Mouse (Mus musculus) testis, adult 2 months (tissue): ENCODE results near the gene Gfpt1.

ENCODE experiments used
- CTCF ChIP-seq: fragments of 200-500 bp; IDR thresholded peaks from 2 replicates; pipeline ENCODE4 v1.5.1; 2012; ENCODE audit warnings: low read depth, mild to moderate bottlenecking, inconsistent platforms, low read length, moderate library complexity; ENCODE audit not compliant: control insufficient read depth, insufficient read depth, insufficient replicate concordance
- POLR2A ChIP-seq: fragments of 200-500 bp; IDR thresholded peaks from 2 replicates; pipeline ENCODE4 v1.6.1; 2012; ENCODE audit warnings: low read depth, mild to moderate bottlenecking, inconsistent platforms, low read length, moderate library complexity; ENCODE audit not compliant: control insufficient read depth

DNA sequence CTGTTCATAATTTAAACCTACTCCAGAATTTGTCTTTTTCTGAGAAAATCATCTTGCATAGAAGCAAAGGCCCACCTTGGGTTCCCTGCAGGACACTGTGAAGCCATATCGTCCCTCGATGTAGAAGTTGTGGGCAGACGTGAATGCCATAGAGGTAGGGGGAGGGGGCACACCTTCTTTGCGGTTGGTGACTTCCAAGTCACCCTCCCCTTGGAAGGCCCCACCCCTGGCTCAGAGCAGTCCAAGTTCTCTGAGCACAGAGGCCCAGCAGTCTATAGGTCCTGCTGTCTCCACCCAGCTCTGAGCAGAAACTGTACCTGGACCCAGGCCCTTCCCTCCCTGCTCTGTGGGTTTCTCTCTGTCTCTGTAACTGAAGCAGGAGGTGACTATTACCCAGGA is 59.3 kb downstream of the Gfpt1 start:
- TF ChIP-seq CTCF, result no peak; the same call in 1 of the 2 replicates
- TF ChIP-seq POLR2A, result no peak
